Mouse (Mus musculus) brain, embryonic 14.5 days (tissue): ENCODE data around the gene Olfr1175-ps. TPM values are rescaled to one million over a fixed set of nuclear protein-coding genes. Genes with fewer than 3 reads are reported as not detected.

Experiments
- DNase-seq: peaks from one replicate; pipeline ENCODE4 v3.0.0-alpha.2; 2011; ENCODE audit warnings: low read depth
- CTCF ChIP-seq: fragments of 200-500 bp; IDR thresholded peaks from 2 replicates; pipeline ENCODE4 v1.5.1; 2012; ENCODE audit warnings: inconsistent platforms, mild to moderate bottlenecking, moderate library complexity, borderline replicate concordance; ENCODE audit not compliant: insufficient read depth, insufficient read length; ENCODE audit errors: extremely low read depth
- POLR2A ChIP-seq: fragments of 200-500 bp; IDR thresholded peaks from 2 replicates; pipeline ENCODE4 v1.6.1; 2012; ENCODE audit warnings: mild to moderate bottlenecking, inconsistent platforms, borderline replicate concordance; ENCODE audit not compliant: poor library complexity, insufficient read depth, insufficient read length, severe bottlenecking; ENCODE audit errors: extremely low read depth
- polyA plus RNA-seq: library from polyadenylated mRNA; depleted of rRNA; stranded (reverse); fragments of >200 nt; gene quantifications from 2 replicates; pipeline ENCODE4 v1.2.3, GENCODE M21; 2012; rRNA removed

Olfr1175-ps gene
- polyA plus RNA-seq, result not detected in 2 replicates

- DNase-seq, result no peak
Observed at GRCm38 (mm10) chr2:88327115-88327514, at the start of gene Olfr1175-ps. Gene Olfr1175-ps (minus strand): TSS chr2:88327215.

DNA sequence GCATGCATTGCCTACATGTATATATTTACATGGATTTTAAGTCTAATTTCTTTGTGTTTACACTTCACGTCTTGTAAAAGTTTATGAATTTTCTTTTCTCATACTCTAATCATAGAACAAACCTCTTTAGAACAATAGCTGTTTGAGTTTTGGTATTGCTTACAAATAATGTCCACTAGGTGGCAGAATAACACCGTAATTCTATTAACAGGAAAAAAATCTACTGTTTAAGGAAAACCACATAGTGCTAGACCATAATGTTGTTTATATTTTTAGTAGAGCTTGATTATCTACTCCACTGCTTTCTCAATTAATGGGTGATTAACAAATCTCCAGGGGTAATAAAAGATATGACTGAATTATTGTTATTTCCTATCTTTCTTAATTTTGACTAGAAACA, 29.3 kb upstream of the Olfr1175-ps start:
- TF ChIP-seq CTCF (no peak), POLR2A (no peak)
- DNase-seq, result peak; percentile 73

More at GRCm38 (mm10) chr2:88327115-88327514, at the start of gene Olfr1175-ps:
- TF ChIP-seq CTCF (no peak), POLR2A (no peak)

GRCm38 (mm10) chr2:88346392-88346791, 19.4 kb upstream of the Olfr1175-ps start, which contains the start of gene Olfr1177-ps:
Gene Olfr1177-ps (minus strand): TSS chr2:88346492.
- no peak for DNase-seq
- TF ChIP-seq CTCF, result no peak
- no peak for TF ChIP-seq POLR2A

DNA sequence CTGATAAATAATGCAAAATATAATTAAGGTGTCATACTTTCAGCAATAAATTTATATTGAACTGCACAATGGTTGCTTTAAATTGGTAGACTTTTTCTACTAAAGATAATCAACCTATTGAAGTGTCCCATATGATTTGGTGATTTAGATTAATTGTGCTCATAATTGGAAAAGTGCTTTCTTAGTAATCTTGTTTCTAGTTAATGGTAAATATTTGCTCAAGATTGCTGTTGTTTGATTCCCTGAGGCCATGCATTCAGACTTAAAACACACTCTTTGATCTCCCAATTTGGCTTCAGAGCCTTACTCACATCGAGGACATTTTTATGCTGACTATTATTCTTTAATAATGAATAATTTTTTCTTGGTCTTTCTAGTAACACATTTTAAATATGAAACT, 9.4 kb upstream of the Olfr1175-ps start, which contains the start of gene Olfr1176:
Gene Olfr1176, plus strand, starts transcription at position 301 of the 400 bp plus-strand sequence.
- TF ChIP-seq CTCF, result no peak
- no peak for TF ChIP-seq POLR2A
- no peak for DNase-seq

DNA sequence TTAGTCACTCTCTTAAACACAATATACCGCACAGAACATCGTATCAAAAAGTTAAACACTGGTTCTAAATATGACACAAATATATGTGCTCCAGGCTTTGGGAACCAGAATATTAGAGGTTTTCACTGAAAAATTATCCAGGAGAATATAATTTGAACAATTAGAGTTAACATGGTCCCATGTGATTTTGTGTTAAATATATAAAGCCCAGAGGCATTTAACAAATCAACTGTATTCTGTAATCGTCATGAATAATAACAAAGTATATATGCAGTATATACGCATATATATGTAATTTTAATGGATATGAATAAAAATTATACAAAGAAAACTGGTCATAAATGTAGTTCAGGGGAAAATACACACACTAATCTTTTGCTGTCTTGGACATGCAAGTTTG, 12.0 kb downstream of the Olfr1175-ps start, which contains the start of gene Olfr1174-ps:
Gene Olfr1174-ps, minus strand, starts transcription at position 101 of the 400 bp plus-strand sequence.
- TF ChIP-seq CTCF (no peak), POLR2A (no peak)
- DNase-seq, result no peak

DNA sequence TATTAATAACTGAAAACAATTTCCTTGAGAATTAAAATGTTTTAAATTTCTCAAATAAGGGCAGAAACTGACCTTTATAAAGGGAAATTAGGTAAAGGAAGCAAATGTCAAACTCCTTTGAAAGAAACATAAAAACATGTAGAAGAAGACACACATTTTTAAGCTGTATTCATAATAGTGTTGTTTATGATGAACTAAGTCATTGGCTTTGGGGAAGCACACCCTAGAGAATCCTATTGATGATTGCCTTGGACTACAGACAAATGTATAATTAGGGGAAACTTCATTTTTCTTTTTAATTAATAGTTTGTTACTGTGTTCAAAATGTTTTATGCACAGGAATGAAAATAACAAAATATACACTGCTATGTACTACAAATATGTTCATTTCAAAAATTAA, 47.2 kb downstream of the Olfr1175-ps start, which contains the start of gene Olfr1173:
Gene Olfr1173, minus strand, starts transcription at position 101 of the 400 bp plus-strand sequence.
- no peak for DNase-seq

More for the DNA sequence above, 47.2 kb downstream of the Olfr1175-ps start, which contains the start of gene Olfr1173:
- TF ChIP-seq CTCF (no peak), POLR2A (no peak)

Other genes with a start within 250 kb of the Olfr1175-ps start
- not detected in 2 replicates for gene Olfr1164, start 233.2 kb downstream of the Olfr1175-ps start, polyA plus RNA-seq
- gene Olfr1166, start 198.9 kb downstream of the Olfr1175-ps start, polyA plus RNA-seq, result not detected in 2 replicates
- not detected in 2 replicates for gene Olfr1167, start 172.0 kb downstream of the Olfr1175-ps start, polyA plus RNA-seq
- not detected in 2 replicates for gene Olfr1168, start 145.3 kb downstream of the Olfr1175-ps start, polyA plus RNA-seq
- not detected in 2 replicates for gene Olfr1170, start 98.9 kb downstream of the Olfr1175-ps start, polyA plus RNA-seq
- not detected in 2 replicates for gene Olfr1173, start 47.3 kb downstream of the Olfr1175-ps start, polyA plus RNA-seq
- not detected in 2 replicates for gene Olfr1174-ps, start 12.1 kb downstream of the Olfr1175-ps start, polyA plus RNA-seq
- gene Olfr1176, start 9.5 kb upstream of the Olfr1175-ps start, polyA plus RNA-seq, result not detected in 2 replicates
- not detected in 2 replicates for gene Olfr1177-ps, start 19.3 kb upstream of the Olfr1175-ps start, polyA plus RNA-seq
- not detected in 2 replicates for gene Olfr1178, start 59.8 kb upstream of the Olfr1175-ps start, polyA plus RNA-seq
- gene Olfr1179, start 79.2 kb upstream of the Olfr1175-ps start, polyA plus RNA-seq, result not detected in 2 replicates
- not detected in 2 replicates for gene Olfr1180, start 91.9 kb upstream of the Olfr1175-ps start, polyA plus RNA-seq
- gene Olfr1181, start 99.0 kb upstream of the Olfr1175-ps start, polyA plus RNA-seq, result not detected in 2 replicates
- gene Gm13757, start 121.9 kb upstream of the Olfr1175-ps start, polyA plus RNA-seq, result not detected in 2 replicates
- not detected in 2 replicates for gene Olfr1183, start 127.7 kb upstream of the Olfr1175-ps start, polyA plus RNA-seq
- not detected in 2 replicates for gene Olfr1184, start 156.4 kb upstream of the Olfr1175-ps start, polyA plus RNA-seq
- not detected in 2 replicates for gene Olfr1185-ps1, start 166.1 kb upstream of the Olfr1175-ps start, polyA plus RNA-seq
- gene Olfr1186, start 191.3 kb upstream of the Olfr1175-ps start, polyA plus RNA-seq, result not detected in 2 replicates
- not detected in 2 replicates for gene Olfr1188, start 229.7 kb upstream of the Olfr1175-ps start, polyA plus RNA-seq